Mouse (Mus musculus): ENCODE data around the gene Ankrd11. TPM values are rescaled to one million over a fixed set of nuclear protein-coding genes. Genes with fewer than 3 reads are reported as not detected.

Ankrd11 gene
- total and polyA plus RNA-seq, 3 experiments = 57.3 to 128 (median 96.3) TPM

DNA sequence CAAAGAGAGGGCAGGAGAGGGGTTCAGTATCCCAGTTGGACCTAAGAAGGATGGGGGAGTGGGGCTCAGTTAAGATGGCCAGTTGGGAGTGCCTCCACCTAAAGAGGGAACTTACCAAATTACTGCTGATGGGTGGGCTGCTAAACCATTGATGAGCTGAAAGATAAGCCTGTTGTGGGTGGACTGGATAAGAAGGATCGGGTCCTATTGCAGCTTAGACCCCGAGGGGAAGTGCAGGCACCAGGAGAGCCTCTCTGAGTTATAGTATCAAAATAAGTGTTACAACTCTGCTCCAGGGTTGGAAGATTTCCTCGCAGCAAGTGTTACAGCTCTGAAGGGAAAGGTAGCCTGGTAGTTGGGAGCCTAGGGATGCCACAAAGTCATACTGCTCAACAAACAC is 197.9 kb downstream of the Ankrd11 start:
- H3K27me3 ChIP-seq (ENCODE audit: insufficient read depth, low read length) = peaks cover 82% of the 10 kb centered on the region

DNA sequence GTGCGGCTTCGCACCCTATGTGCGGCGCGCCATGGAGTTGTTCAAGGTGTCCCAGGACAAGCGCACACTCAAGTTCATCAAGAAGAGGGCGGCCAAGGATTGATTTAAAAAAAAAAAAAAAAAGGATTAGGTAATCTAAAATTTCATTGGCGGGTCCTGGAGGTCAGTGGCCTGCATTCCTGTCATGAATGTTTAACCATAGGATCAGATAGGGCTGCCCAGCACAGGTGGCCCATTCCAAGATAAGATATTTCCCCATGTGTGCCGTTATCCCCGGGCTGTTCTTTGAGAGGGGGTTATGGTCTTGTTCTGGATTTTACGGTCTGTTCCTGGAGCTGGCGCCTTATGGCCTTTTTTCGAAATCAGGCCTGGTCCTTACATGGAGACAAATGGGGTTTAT is 205.4 kb downstream of the Ankrd11 start:
- H3K4me3 ChIP-seq (ENCODE audit: low read depth, low read length) = no peak overlapping the region
- DNase-seq (ENCODE audit: low spot score) (no peak), ATAC-seq (ENCODE audit: extremely low read depth, insufficient number of reproducible peaks, low FRiP score, poor library complexity, severe bottlenecking) (no peak)
- no peaks in the 10 kb centered on the region for H3K36me3 ChIP-seq (replicated peaks)
- TF ChIP-seq GATA2 (IDR thresholded peaks at IDR 0.05; ENCODE audit: borderline replicate concordance, low read depth, low read length) (no peak), CTCF (IDR thresholded peaks at IDR 0.05; ENCODE audit: low read depth, low read length) (no peak), POLR2AphosphoS5 (IDR thresholded peaks at IDR 0.05; ENCODE audit: insufficient replicate concordance, low read depth, low read length) (no peak), GATA1 (IDR thresholded peaks at IDR 0.05; ENCODE audit: borderline replicate concordance, low read length) (no peak), TAL1 (conservative IDR thresholded peaks at IDR 0.05; ENCODE audit: low read depth, low read length) (no peak)
- no peaks in the 10 kb centered on the region for H3K9me3 ChIP-seq (replicated peaks)
- peaks cover 82% of the 10 kb centered on the region for H3K27me3 ChIP-seq (ENCODE audit: insufficient read depth, low read length)
- peaks cover 8% of the 10 kb centered on the region; the same call in 1 of the 2 replicates for H3K4me1 ChIP-seq (ENCODE audit: insufficient read depth, low read depth, low read length)

More for the DNA sequence above, 197.9 kb downstream of the Ankrd11 start:
- ATAC-seq (ENCODE audit: extremely low read depth, insufficient number of reproducible peaks, low FRiP score, poor library complexity, severe bottlenecking) (no peak), DNase-seq (ENCODE audit: low spot score) (no peak)
- Histone ChIP-seq H3K36me3 (replicated peaks) (no peaks in the 10 kb centered on the region), H3K4me3 (ENCODE audit: low read depth, low read length) (no peak overlapping the region), H3K4me1 (ENCODE audit: insufficient read depth, low read depth, low read length) (peaks cover 6% of the 10 kb centered on the region), H3K9me3 (replicated peaks) (no peaks in the 10 kb centered on the region)
- no peak for TF ChIP-seq CTCF (IDR thresholded peaks at IDR 0.05; ENCODE audit: low read depth, low read length)

DNA sequence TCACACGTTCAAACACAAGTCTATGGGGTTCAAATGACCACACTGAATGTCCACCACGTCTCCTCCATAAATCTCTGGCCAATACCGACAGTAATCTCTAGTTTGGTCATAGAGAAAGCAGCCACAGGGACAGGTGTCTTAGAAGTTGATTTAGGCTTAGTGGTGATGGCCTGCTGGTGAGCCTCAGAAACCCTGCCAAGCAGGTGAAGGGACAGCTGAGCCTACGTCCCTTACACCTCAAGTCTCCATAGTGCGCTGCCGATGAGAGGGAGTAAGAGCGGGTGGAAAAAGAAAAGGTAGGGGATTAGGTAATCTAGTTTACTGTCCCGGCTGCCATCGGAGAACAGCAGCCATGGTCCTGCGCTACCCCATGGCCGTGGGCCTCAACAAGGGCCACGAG is 205.9 kb downstream of the Ankrd11 start:
- H3K27me3 ChIP-seq (ENCODE audit: insufficient read depth, low read length) = peaks cover 86% of the 10 kb centered on the region
- TF ChIP-seq POLR2AphosphoS5 (IDR thresholded peaks at IDR 0.05; ENCODE audit: insufficient replicate concordance, low read depth, low read length) = no peak
- TF ChIP-seq TAL1 (conservative IDR thresholded peaks at IDR 0.05; ENCODE audit: low read depth, low read length) = no peak
- no peak for TF ChIP-seq GATA2 (IDR thresholded peaks at IDR 0.05; ENCODE audit: borderline replicate concordance, low read depth, low read length)
- no peak for TF ChIP-seq CTCF (IDR thresholded peaks at IDR 0.05; ENCODE audit: low read depth, low read length)
- no peak for TF ChIP-seq GATA1 (IDR thresholded peaks at IDR 0.05; ENCODE audit: borderline replicate concordance, low read length)

DNA sequence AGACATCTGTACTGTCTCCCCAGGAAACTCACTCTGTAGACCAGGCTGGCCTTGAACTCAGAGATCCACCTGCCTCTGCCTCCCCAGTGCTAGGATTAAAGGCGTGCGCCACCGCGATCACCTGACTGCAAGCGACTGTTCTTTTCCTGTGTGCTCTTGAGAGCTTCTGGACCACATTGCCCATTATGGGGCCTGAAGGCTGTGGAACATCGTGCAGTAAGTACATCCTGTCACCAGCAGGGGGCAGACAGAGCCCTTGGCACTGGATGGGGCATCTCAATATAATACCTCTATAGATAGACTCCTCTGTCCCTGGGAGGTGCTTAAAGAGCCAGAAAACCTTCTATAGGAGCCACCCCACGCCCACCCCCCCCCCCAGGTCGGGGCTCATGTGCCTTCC is 207.1 kb downstream of the Ankrd11 start:
- Histone ChIP-seq H3K4me3 (ENCODE audit: low read depth, low read length) (no peak overlapping the region), H3K9me3 (replicated peaks) (no peaks in the 10 kb centered on the region), H3K4me1 (ENCODE audit: insufficient read depth, low read depth, low read length) (peaks cover 16% of the 10 kb centered on the region), H3K36me3 (replicated peaks) (no peaks in the 10 kb centered on the region), H3K27me3 (ENCODE audit: insufficient read depth, low read length) (peaks cover 84% of the 10 kb centered on the region)
- peak; percentile 79 for DNase-seq (ENCODE audit: low spot score)
- peak; percentile 35; the same call in 1 of the 2 replicates for ATAC-seq (ENCODE audit: extremely low read depth, insufficient number of reproducible peaks, low FRiP score, poor library complexity, severe bottlenecking)
- TF ChIP-seq TAL1 (conservative IDR thresholded peaks at IDR 0.05; ENCODE audit: low read depth, low read length) (no peak), GATA1 (IDR thresholded peaks at IDR 0.05; ENCODE audit: borderline replicate concordance, low read length) (no peak), POLR2AphosphoS5 (IDR thresholded peaks at IDR 0.05; ENCODE audit: insufficient replicate concordance, low read depth, low read length) (no peak), CTCF (IDR thresholded peaks at IDR 0.05; ENCODE audit: low read depth, low read length) (peak; percentile 80)

More for the DNA sequence above, 205.9 kb downstream of the Ankrd11 start:
- H3K4me3 ChIP-seq (ENCODE audit: low read depth, low read length) = no peak overlapping the region
- H3K4me1 ChIP-seq (ENCODE audit: insufficient read depth, low read depth, low read length) = peaks cover 8% of the 10 kb centered on the region; the same call in 1 of the 2 replicates
- H3K9me3 ChIP-seq (replicated peaks) = no peaks in the 10 kb centered on the region
- DNase-seq (ENCODE audit: low spot score) = no peak
- ATAC-seq (ENCODE audit: extremely low read depth, insufficient number of reproducible peaks, low FRiP score, poor library complexity, severe bottlenecking) = no peak
- no peaks in the 10 kb centered on the region for H3K36me3 ChIP-seq (replicated peaks)

DNA sequence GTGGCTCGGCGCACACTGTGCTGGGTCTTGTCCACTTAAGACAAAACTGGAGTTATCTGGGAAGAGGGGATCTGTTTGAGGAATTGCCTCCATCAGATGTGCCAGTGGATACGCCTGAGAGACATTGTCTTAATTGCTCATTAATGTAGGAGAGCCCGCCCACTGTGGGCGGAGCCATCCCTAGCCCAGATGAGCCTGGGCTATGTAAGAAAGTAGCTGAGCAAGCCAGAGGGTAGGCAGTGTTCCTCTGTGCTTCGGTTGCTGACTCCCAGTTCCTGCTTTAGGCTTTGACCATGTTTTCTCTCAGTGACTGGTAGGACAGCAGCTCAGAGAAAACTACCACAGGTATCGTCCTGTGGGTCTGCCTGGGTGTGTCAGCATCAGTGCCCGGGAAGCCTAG is 207.7 kb downstream of the Ankrd11 start:
- no peak for DNase-seq (ENCODE audit: low spot score)
- Histone ChIP-seq H3K4me1 (ENCODE audit: insufficient read depth, low read depth, low read length) (peaks cover 20% of the 10 kb centered on the region), H3K4me3 (ENCODE audit: low read depth, low read length) (no peak overlapping the region), H3K9me3 (replicated peaks) (no peaks in the 10 kb centered on the region), H3K36me3 (replicated peaks) (no peaks in the 10 kb centered on the region), H3K27me3 (ENCODE audit: insufficient read depth, low read length) (peaks cover 84% of the 10 kb centered on the region)
- TF ChIP-seq GATA2 (IDR thresholded peaks at IDR 0.05; ENCODE audit: borderline replicate concordance, low read depth, low read length) (no peak), GATA1 (IDR thresholded peaks at IDR 0.05; ENCODE audit: borderline replicate concordance, low read length) (no peak), POLR2AphosphoS5 (IDR thresholded peaks at IDR 0.05; ENCODE audit: insufficient replicate concordance, low read depth, low read length) (no peak), CTCF (IDR thresholded peaks at IDR 0.05; ENCODE audit: low read depth, low read length) (no peak), TAL1 (conservative IDR thresholded peaks at IDR 0.05; ENCODE audit: low read depth, low read length) (no peak)
- ATAC-seq (ENCODE audit: extremely low read depth, insufficient number of reproducible peaks, low FRiP score, poor library complexity, severe bottlenecking) = no peak

Other genes with a start within 250 kb of the Ankrd11 start
- not detected in 2 replicates for gene Cdh15, start 194.3 kb downstream of the Ankrd11 start, total RNA-seq (2014; fragmentation: Nextera tagmentation)
- not detected in 2 replicates for gene Cdh15, start 194.3 kb downstream of the Ankrd11 start, total RNA-seq (2017)
- gene Cdh15, start 194.3 kb downstream of the Ankrd11 start, polyA plus RNA-seq (2012) = not detected in 2 replicates
- 11.7 and 14.2 TPM in 2 replicates for gene Spg7, start 20.7 kb upstream of the Ankrd11 start, total RNA-seq (2014; fragmentation: Nextera tagmentation)
- gene Spg7, start 20.7 kb upstream of the Ankrd11 start, total RNA-seq (2017) = 36.7 and 40.2 TPM in 2 replicates
- gene Spg7, start 20.7 kb upstream of the Ankrd11 start, polyA plus RNA-seq (2012) = 20.9 and 22.6 TPM in 2 replicates
- 835 and 904 TPM in 2 replicates for gene Rpl13, start 60.1 kb upstream of the Ankrd11 start, total RNA-seq (2014; fragmentation: Nextera tagmentation)
- 3,495 and 3,523 TPM in 2 replicates for gene Rpl13, start 60.1 kb upstream of the Ankrd11 start, total RNA-seq (2017)
- 4,220 and 5,023 TPM in 2 replicates for gene Rpl13, start 60.1 kb upstream of the Ankrd11 start, polyA plus RNA-seq (2012)
- 3.1 and 4.3 TPM in 2 replicates for gene Cpne7, start 75.1 kb upstream of the Ankrd11 start, total RNA-seq (2014; fragmentation: Nextera tagmentation)
- gene Cpne7, start 75.1 kb upstream of the Ankrd11 start, total RNA-seq (2017) = 3.6 and 6.1 TPM in 2 replicates
- gene Cpne7, start 75.1 kb upstream of the Ankrd11 start, polyA plus RNA-seq (2012) = 11.1 and 11.2 TPM in 2 replicates
- gene Sult5a1, start 116.0 kb upstream of the Ankrd11 start, total RNA-seq (2014; fragmentation: Nextera tagmentation) = not detected in 2 replicates
- gene Sult5a1, start 116.0 kb upstream of the Ankrd11 start, total RNA-seq (2017) = 0.06 and 0.11 TPM in 2 replicates
- gene Sult5a1, start 116.0 kb upstream of the Ankrd11 start, polyA plus RNA-seq (2012) = not detected in 2 replicates
- gene Dpep1, start 144.0 kb upstream of the Ankrd11 start, total RNA-seq (2014; fragmentation: Nextera tagmentation) = not detected in 2 replicates
- gene Dpep1, start 144.0 kb upstream of the Ankrd11 start, total RNA-seq (2017) = 0.06 and 0.11 TPM in 2 replicates
- not detected in 2 replicates for gene Dpep1, start 144.0 kb upstream of the Ankrd11 start, polyA plus RNA-seq (2012)
- gene Chmp1a, start 170.5 kb upstream of the Ankrd11 start, total RNA-seq (2014; fragmentation: Nextera tagmentation) = 19.6 and 37.3 TPM in 2 replicates
- gene Chmp1a, start 170.5 kb upstream of the Ankrd11 start, total RNA-seq (2017) = 57.9 and 78.2 TPM in 2 replicates
- 32.7 and 35.9 TPM in 2 replicates for gene Chmp1a, start 170.5 kb upstream of the Ankrd11 start, polyA plus RNA-seq (2012)
- gene Spata33, start 170.6 kb upstream of the Ankrd11 start, total RNA-seq (2014; fragmentation: Nextera tagmentation) = 0.30 and 3.5 TPM in 2 replicates
- gene Spata33, start 170.6 kb upstream of the Ankrd11 start, total RNA-seq (2017) = 1.1 and 1.2 TPM in 2 replicates
- gene Spata33, start 170.6 kb upstream of the Ankrd11 start, polyA plus RNA-seq (2012) = 0.09 and 0.13 TPM in 2 replicates
- gene Cdk10, start 182.6 kb upstream of the Ankrd11 start, total RNA-seq (2014; fragmentation: Nextera tagmentation) = 22.2 and 22.3 TPM in 2 replicates
- gene Cdk10, start 182.6 kb upstream of the Ankrd11 start, total RNA-seq (2017) = 25.5 and 29.3 TPM in 2 replicates
- gene Cdk10, start 182.6 kb upstream of the Ankrd11 start, polyA plus RNA-seq (2012) = 56.3 and 64.2 TPM in 2 replicates
- gene Spata2l, start 194.0 kb upstream of the Ankrd11 start, total RNA-seq (2014; fragmentation: Nextera tagmentation) = 3.4 and 6.8 TPM in 2 replicates
- 2.2 and 3.7 TPM in 2 replicates for gene Spata2l, start 194.0 kb upstream of the Ankrd11 start, total RNA-seq (2017)
- 5.2 and 5.7 TPM in 2 replicates for gene Spata2l, start 194.0 kb upstream of the Ankrd11 start, polyA plus RNA-seq (2012)
- 6.6 and 15.0 TPM in 2 replicates for gene Zfp276, start 211.9 kb upstream of the Ankrd11 start, total RNA-seq (2014; fragmentation: Nextera tagmentation)
- 8.6 and 11.5 TPM in 2 replicates for gene Zfp276, start 211.9 kb upstream of the Ankrd11 start, total RNA-seq (2017)
- 6.8 and 7.1 TPM in 2 replicates for gene Zfp276, start 211.9 kb upstream of the Ankrd11 start, polyA plus RNA-seq (2012)
- 10.5 and 11.1 TPM in 2 replicates for gene Vps9d1, start 212.1 kb upstream of the Ankrd11 start, total RNA-seq (2014; fragmentation: Nextera tagmentation)
- 6.9 and 8.7 TPM in 2 replicates for gene Vps9d1, start 212.1 kb upstream of the Ankrd11 start, total RNA-seq (2017)
- gene Vps9d1, start 212.1 kb upstream of the Ankrd11 start, polyA plus RNA-seq (2012) = 69.5 and 89.2 TPM in 2 replicates

Measured in G1E (cell line).